Mouse (Mus musculus): ENCODE results near the gene St6galnac3. TPM values are rescaled to one million over a fixed set of nuclear protein-coding genes. Genes with fewer than 3 reads are reported as not detected.

Gene St6galnac3
- total and polyA plus RNA-seq, 3 experiments = 0.08 to 1.1 (median 0.38) TPM

DNA sequence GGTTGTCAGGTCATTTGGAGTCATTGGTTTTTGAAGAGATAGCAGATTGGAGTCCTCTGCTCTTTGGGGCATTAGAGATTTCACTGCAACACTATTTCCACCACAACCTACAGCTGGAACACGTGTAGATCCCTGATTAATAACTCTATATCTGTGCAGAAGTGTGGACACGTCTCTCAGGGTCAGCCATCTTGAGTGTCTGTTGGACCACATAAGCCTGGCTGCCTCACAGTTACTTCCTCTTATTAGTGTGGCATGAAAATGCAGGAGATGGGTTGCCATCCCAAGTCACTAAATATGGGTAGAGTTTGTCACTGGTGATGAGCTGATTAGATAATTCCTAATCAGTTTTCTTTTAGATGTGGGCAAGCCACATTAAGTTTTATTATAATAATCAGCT is 385.0 kb downstream of the St6galnac3 start:
- in situ Hi-C loops (cut with MboI; ENCODE audit: low pct_ligation_motif_present, low pct_unique_long_range_greater_than_20kb, low sequenced_read_pairs) (no loop called here), dilution Hi-C loops (cut with MboI; ENCODE audit: extremely low pct_ligation_motif_present, extremely low pct_unique_long_range_greater_than_20kb, low sequenced_read_pairs) (no loop called here)
- Histone ChIP-seq H3K9ac (ENCODE audit: insufficient read depth, low read depth) (no peak overlapping the region), H3K27ac (ENCODE audit: insufficient read depth, low read depth) (no peak overlapping the region), H3K9me3 (replicated peaks; ENCODE audit: low read length) (no peaks in the 10 kb centered on the region), H3K79me2 (replicated peaks; ENCODE audit: control insufficient read depth, extremely low read depth, insufficient read depth, poor library complexity, severe bottlenecking) (no peaks in the 10 kb centered on the region), H3K4me2 (ENCODE audit: insufficient read depth, low read depth, poor library complexity, severe bottlenecking) (no peak overlapping the region), H3K27me3 (replicated peaks) (no peaks in the 10 kb centered on the region), H3K4me3 (replicated peaks in 1 of 3; ENCODE audit: low read depth in 2 of 3, low read length in 2 of 3, poor library complexity in 1 of 3) (no peak overlapping the region), H3K4me1 (ENCODE audit: control insufficient read depth in 1 of 2, insufficient read depth in 2 of 2) (peaks cover 2 to 13% of the 10 kb centered on the region in 2 experiments; a peak in 3 of 4 replicates), H3K36me3 (replicated peaks in 1 of 2; ENCODE audit: control insufficient read depth in 1 of 2, insufficient read depth in 1 of 2, low read length in 1 of 2) (no peaks in the 10 kb centered on the region)
- no peak for DNase-seq (ENCODE audit: extremely low read depth)
- TF ChIP-seq UBTF (IDR thresholded peaks at IDR 0.05; ENCODE audit: low read depth, low read length) = no peak
- no peak for TF ChIP-seq NRF1 (IDR thresholded peaks at IDR 0.05; ENCODE audit: low read depth, low read length)
- no peak for TF ChIP-seq TBP (conservative IDR thresholded peaks at IDR 0.05; ENCODE audit: low read depth, low read length)
- no peak for TF ChIP-seq RCOR1 (conservative IDR thresholded peaks at IDR 0.05; ENCODE audit: low read depth, low read length)

DNA sequence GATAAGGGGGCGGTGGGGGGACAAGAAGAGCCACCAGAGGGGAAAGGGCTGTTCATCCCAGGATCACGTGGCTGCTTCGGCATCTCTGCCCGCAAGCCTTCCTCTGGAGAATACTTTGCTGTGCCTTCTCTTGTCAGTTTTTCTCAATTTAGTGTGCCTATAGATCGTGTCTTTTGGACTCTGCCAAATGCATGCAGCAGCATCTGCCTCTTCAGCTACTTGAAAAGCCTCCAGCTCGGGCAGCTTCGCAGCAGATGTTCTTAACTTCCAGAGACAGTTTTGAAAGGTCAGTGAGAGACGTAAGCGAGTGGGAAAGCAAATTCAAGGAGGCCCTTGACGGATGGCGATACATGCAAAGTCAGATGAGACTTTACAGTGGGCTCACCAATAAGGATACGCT is 385.9 kb downstream of the St6galnac3 start:
- no peaks in the 10 kb centered on the region for H3K9me3 ChIP-seq (replicated peaks; ENCODE audit: low read length)
- H3K4me1 ChIP-seq (ENCODE audit: control insufficient read depth in 1 of 2, insufficient read depth in 2 of 2) = peaks cover 0 to 7% of the 10 kb centered on the region in 2 experiments; a peak in 1 of 4 replicates
- in situ Hi-C loops (cut with MboI; ENCODE audit: low pct_ligation_motif_present, low pct_unique_long_range_greater_than_20kb, low sequenced_read_pairs) (no loop called here), dilution Hi-C loops (cut with MboI; ENCODE audit: extremely low pct_ligation_motif_present, extremely low pct_unique_long_range_greater_than_20kb, low sequenced_read_pairs) (no loop called here)
- no peaks in the 10 kb centered on the region for H3K36me3 ChIP-seq (replicated peaks in 1 of 2; ENCODE audit: control insufficient read depth in 1 of 2, insufficient read depth in 1 of 2, low read length in 1 of 2)
- no peaks in the 10 kb centered on the region for H3K27me3 ChIP-seq (replicated peaks)
- H3K9ac ChIP-seq (ENCODE audit: insufficient read depth, low read depth) = no peak overlapping the region
- no peak overlapping the region for H3K4me2 ChIP-seq (ENCODE audit: insufficient read depth, low read depth, poor library complexity, severe bottlenecking)
- H3K4me3 ChIP-seq (replicated peaks in 1 of 3; ENCODE audit: low read depth in 2 of 3, low read length in 2 of 3, poor library complexity in 1 of 3) = no peak overlapping the region
- no peaks in the 10 kb centered on the region for H3K79me2 ChIP-seq (replicated peaks; ENCODE audit: control insufficient read depth, extremely low read depth, insufficient read depth, poor library complexity, severe bottlenecking)
- DNase-seq (ENCODE audit: extremely low read depth) = no peak
- H3K27ac ChIP-seq (ENCODE audit: insufficient read depth, low read depth) = no peak overlapping the region
- no peak for TF ChIP-seq NELFE (IDR thresholded peaks at IDR 0.05; ENCODE audit: low read depth, low read length)
- TF ChIP-seq ELF1 (IDR thresholded peaks at IDR 0.05; ENCODE audit: low read depth, low read length) = no peak
- TF ChIP-seq POLR2AphosphoS2 (IDR thresholded peaks at IDR 0.05; ENCODE audit: low read depth, low read length) = no peak
- no peak for TF ChIP-seq ZNF384 (IDR thresholded peaks at IDR 0.05; ENCODE audit: low read depth, low read length)
- TF ChIP-seq MYC (IDR thresholded peaks at IDR 0.05; ENCODE audit: low read depth, low read length) = no peak
- TF ChIP-seq SIN3A (IDR thresholded peaks at IDR 0.05; ENCODE audit: low read length) = no peak
- no peak for TF ChIP-seq PAX5 (IDR thresholded peaks at IDR 0.05; ENCODE audit: low read length)
- no peak for TF ChIP-seq EP300 (IDR thresholded peaks at IDR 0.05; ENCODE audit: low read length)
- no peak for TF ChIP-seq USF2 (conservative IDR thresholded peaks at IDR 0.05; ENCODE audit: low read depth, low read length)
- TF ChIP-seq TCF12 (IDR thresholded peaks at IDR 0.05; ENCODE audit: low read depth, low read length) = no peak
- no peak for TF ChIP-seq CHD1 (IDR thresholded peaks at IDR 0.05; ENCODE audit: low read depth, low read length)

DNA sequence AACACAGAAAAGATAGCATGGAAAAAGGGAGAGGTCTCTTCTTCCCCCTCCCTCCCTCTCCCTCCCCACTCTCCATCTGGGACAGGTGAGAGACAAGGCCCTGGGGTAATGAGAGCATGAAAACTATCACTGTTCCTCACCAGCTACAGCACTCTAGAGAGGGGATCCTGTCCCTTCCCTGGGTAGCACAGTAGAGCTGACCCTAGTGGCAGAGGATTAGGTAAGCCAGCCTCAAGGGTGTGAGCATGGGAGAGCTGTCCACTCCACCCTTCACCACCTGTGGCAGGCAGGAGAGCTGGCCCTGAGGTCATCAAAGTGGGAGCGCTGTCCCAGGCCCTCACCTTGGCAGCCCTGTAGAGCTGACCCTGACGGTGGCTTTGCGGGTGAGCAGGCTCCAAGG is 387.2 kb downstream of the St6galnac3 start:
- DNase-seq (ENCODE audit: extremely low read depth) = no peak
- no peak overlapping the region for H3K9ac ChIP-seq (ENCODE audit: insufficient read depth, low read depth)
- no peaks in the 10 kb centered on the region for H3K27me3 ChIP-seq (replicated peaks)
- dilution Hi-C loops (cut with MboI; ENCODE audit: extremely low pct_ligation_motif_present, extremely low pct_unique_long_range_greater_than_20kb, low sequenced_read_pairs) (no loop called here), in situ Hi-C loops (cut with MboI; ENCODE audit: low pct_ligation_motif_present, low pct_unique_long_range_greater_than_20kb, low sequenced_read_pairs) (no loop called here)
- no peak overlapping the region for H3K4me2 ChIP-seq (ENCODE audit: insufficient read depth, low read depth, poor library complexity, severe bottlenecking)
- TF ChIP-seq ELF1 (IDR thresholded peaks at IDR 0.05; ENCODE audit: low read depth, low read length) (no peak), TBP (conservative IDR thresholded peaks at IDR 0.05; ENCODE audit: low read depth, low read length) (no peak), ZMIZ1 (IDR thresholded peaks at IDR 0.05; ENCODE audit: low read depth, low read length) (no peak), ZNF384 (IDR thresholded peaks at IDR 0.05; ENCODE audit: low read depth, low read length) (no peak), ZC3H11A (IDR thresholded peaks at IDR 0.05; ENCODE audit: low read depth, low read length) (no peak), GABPA (IDR thresholded peaks at IDR 0.05; ENCODE audit: insufficient replicate concordance, low read depth, low read length) (no peak), POLR2AphosphoS2 (IDR thresholded peaks at IDR 0.05; ENCODE audit: low read depth, low read length) (no peak), NELFE (IDR thresholded peaks at IDR 0.05; ENCODE audit: low read depth, low read length) (no peak), USF1 (IDR thresholded peaks at IDR 0.05; ENCODE audit: low read depth, low read length) (no peak), IRF4 (IDR thresholded peaks at IDR 0.05; ENCODE audit: low read depth, low read length) (no peak), RAD21 (IDR thresholded peaks at IDR 0.05; ENCODE audit: low read depth, low read length) (no peak), PAX5 (IDR thresholded peaks at IDR 0.05; ENCODE audit: low read length) (no peak), USF2 (conservative IDR thresholded peaks at IDR 0.05; ENCODE audit: low read depth, low read length) (no peak), ZKSCAN1 (IDR thresholded peaks at IDR 0.05; ENCODE audit: borderline replicate concordance, low read depth, low read length) (no peak), ETS1 (conservative IDR thresholded peaks at IDR 0.05; ENCODE audit: low read depth, low read length) (no peak), NRF1 (IDR thresholded peaks at IDR 0.05; ENCODE audit: low read depth, low read length) (no peak), HCFC1 (IDR thresholded peaks at IDR 0.05; ENCODE audit: low read depth, low read length) (no peak)
- no peak overlapping the region for H3K4me3 ChIP-seq (replicated peaks in 1 of 3; ENCODE audit: low read depth in 2 of 3, low read length in 2 of 3, poor library complexity in 1 of 3)
- H3K4me1 ChIP-seq (ENCODE audit: control insufficient read depth in 1 of 2, insufficient read depth in 2 of 2) = peaks cover 0 to 3% of the 10 kb centered on the region in 2 experiments; a peak in 1 of 4 replicates
- no peaks in the 10 kb centered on the region for H3K9me3 ChIP-seq (replicated peaks; ENCODE audit: low read length)
- no peaks in the 10 kb centered on the region for H3K79me2 ChIP-seq (replicated peaks; ENCODE audit: control insufficient read depth, extremely low read depth, insufficient read depth, poor library complexity, severe bottlenecking)
- no peaks in the 10 kb centered on the region for H3K36me3 ChIP-seq (replicated peaks in 1 of 2; ENCODE audit: control insufficient read depth in 1 of 2, insufficient read depth in 1 of 2, low read length in 1 of 2)
- no peak overlapping the region for H3K27ac ChIP-seq (ENCODE audit: insufficient read depth, low read depth)

Measured in CH12.LX (cell line).